Mouse (Mus musculus): Measurements from ENCODE around the gene Sap25.

- no peak for TF ChIP-seq GATA1 (IDR thresholded peaks at IDR 0.05; ENCODE audit: borderline replicate concordance, low read length)
- TF ChIP-seq FLI1 (IDR thresholded peaks at IDR 0.05; ENCODE audit: low read length), result peak; percentile 69; the same call in 1 of the 2 replicates
These were observed 40.3 kb upstream of the Sap25 start, which contains the start of gene Mospd3 for GRCm38 (mm10) chr5:137600619-137601364.
